Mouse (Mus musculus) forebrain, embryonic 11.5 days (tissue): ENCODE measurements around the gene Fblim1. TPM values are rescaled to one million over a fixed set of nuclear protein-coding genes. Genes with fewer than 3 reads are reported as not detected.

ENCODE experiments used
- ATAC-seq: fragments of 200-750 bp; cut with Nextera tagmentation; replicated peaks from 2 replicates; pipeline ENCODE4 v1.8.0; 2017; ENCODE audit warnings: moderate TSS enrichment; ENCODE audit not compliant: low FRiP score
- DNase-seq: peaks from one replicate; pipeline ENCODE4 v3.0.0-alpha.2; 2017; ENCODE audit warnings: low spot score
- H3K27ac ChIP-seq: fragments of 300-500 bp; sonication (generic); 2 replicates; pipeline ENCODE4 v1.5.1; 2014; ENCODE audit warnings: low read depth, low read length
- H3K27me3 ChIP-seq: fragments of 300-500 bp; sonication (generic); 2 replicates; pipeline ENCODE4 v1.6.1; 2014; ENCODE audit warnings: mild to moderate bottlenecking, low read length, mixed read lengths; ENCODE audit not compliant: control insufficient read depth, insufficient read depth
- H3K36me3 ChIP-seq: fragments of 300-500 bp; sonication (generic); 2 replicates; pipeline ENCODE4 v1.6.1; 2014; ENCODE audit warnings: mild to moderate bottlenecking, low read length, moderate library complexity, mixed read lengths; ENCODE audit not compliant: control insufficient read depth, insufficient read depth
- H3K4me1 ChIP-seq: fragments of 300-500 bp; sonication (generic); replicated peaks from 2 replicates; pipeline ENCODE4 v1.6.1; 2014; ENCODE audit warnings: low read length, mixed read lengths; ENCODE audit not compliant: control insufficient read depth, insufficient read depth
- H3K4me2 ChIP-seq: fragments of 300-500 bp; sonication (generic); 2 replicates; pipeline ENCODE4 v1.6.1; 2014; ENCODE audit warnings: low read depth, mild to moderate bottlenecking, low read length, moderate library complexity, mixed read lengths; ENCODE audit not compliant: severe bottlenecking
- H3K4me3 ChIP-seq: fragments of 300-500 bp; sonication (generic); 2 replicates; pipeline ENCODE4 v1.5.1; 2014; ENCODE audit warnings: low read depth, low read length
- H3K9ac ChIP-seq: fragments of 300-500 bp; sonication (generic); 2 replicates; pipeline ENCODE4 v1.6.1; 2014; ENCODE audit warnings: low read length
- H3K9me3 ChIP-seq: fragments of 300-500 bp; sonication (generic); 2 replicates; pipeline ENCODE4 v1.6.1; 2016; ENCODE audit warnings: low read length, mixed read lengths; ENCODE audit not compliant: control insufficient read depth
- WGBS: fragments of 180-500 bp; shearing (Covaris S2); extraction: QIAGEN DNeasy Blood & Tissue Kit; methylation state at CpG from one replicate; pipeline ENCODE4 v1.1.7; 2014; 5-methylcytosine and 5-hydroxymethylcytosine counted together
- polyA plus RNA-seq: library from polyadenylated mRNA; unstranded; fragments of >200 nt; fragmentation: Nextera tagmentation; extraction: Ambion mirVana; gene quantifications from 2 replicates; pipeline ENCODE4 v1.2.1, GENCODE M21; 2014

Gene Fblim1
- polyA plus RNA-seq, 1 experiment from 2014 or later = 21.4 TPM

GRCm38 (mm10) chr4:141623037-141623436, 17.1 kb upstream of the Fblim1 start:
- WGBS = 90% methylated on average over 11 of the region's 11 CpGs
- Histone ChIP-seq H3K9me3 (no peaks in the 10 kb centered on the region), H3K27ac (no peak overlapping the region), H3K4me1 (peaks cover 2% of the 10 kb centered on the region), H3K36me3 (no peaks in the 10 kb centered on the region), H3K4me2 (no peak overlapping the region), H3K9ac (no peak overlapping the region), H3K4me3 (no peak overlapping the region), H3K27me3 (no peaks in the 10 kb centered on the region)
- DNase-seq (no peak), ATAC-seq (no peak)

DNA sequence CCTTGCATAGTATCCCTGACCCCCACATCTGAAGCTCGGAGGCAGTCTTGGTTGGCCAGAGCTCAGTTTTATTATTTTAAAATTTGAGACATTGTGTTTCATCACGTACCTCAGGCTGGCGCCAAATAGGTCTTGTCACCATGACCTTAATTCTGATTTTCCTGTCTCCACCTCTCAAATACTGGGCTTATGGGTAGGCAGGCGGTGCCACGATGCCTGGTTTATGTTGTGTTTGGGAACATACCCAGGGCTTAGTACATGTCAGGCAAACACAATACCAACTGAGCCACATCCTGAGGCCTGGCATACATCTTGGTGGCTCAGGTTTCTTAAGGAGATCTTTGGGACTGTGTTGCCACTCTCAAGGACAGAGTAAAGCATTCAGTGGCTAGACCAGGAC, 16.7 kb upstream of the Fblim1 start:
- no peaks in the 10 kb centered on the region for H3K36me3 ChIP-seq
- no peak overlapping the region for H3K4me3 ChIP-seq
- H3K4me2 ChIP-seq = no peak overlapping the region
- no peak overlapping the region for H3K27ac ChIP-seq
- H3K9me3 ChIP-seq = no peaks in the 10 kb centered on the region
- ATAC-seq (no peak), DNase-seq (no peak)
- H3K9ac ChIP-seq = no peak overlapping the region
- peaks cover 4% of the 10 kb centered on the region for H3K4me1 ChIP-seq
- 86% methylated on average over 5 of the region's 5 CpGs for whole genome bisulfite sequencing
- no peaks in the 10 kb centered on the region for H3K27me3 ChIP-seq

DNA sequence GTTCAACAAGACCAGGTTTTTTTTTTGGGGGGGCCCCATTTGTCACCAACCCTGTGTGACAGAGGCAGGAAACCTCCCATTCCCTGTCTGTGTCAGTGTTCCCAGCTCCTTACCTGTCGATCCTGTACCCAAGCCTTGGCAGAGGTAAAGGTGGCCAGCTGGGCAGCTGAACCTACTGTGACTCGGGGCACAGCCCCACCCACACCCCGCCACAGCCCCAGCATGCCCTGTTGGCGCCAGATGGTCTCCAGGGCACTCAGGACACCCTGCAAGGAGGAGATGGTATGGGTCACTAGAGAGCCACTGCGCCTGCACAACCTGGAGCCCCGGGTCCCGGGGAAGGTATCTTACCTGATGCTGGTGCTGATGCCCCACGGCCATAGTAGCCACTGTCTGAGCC, 16.2 kb upstream of the Fblim1 start:
- Histone ChIP-seq H3K9ac (no peak overlapping the region), H3K9me3 (no peaks in the 10 kb centered on the region), H3K4me1 (peaks cover 4% of the 10 kb centered on the region), H3K27me3 (no peaks in the 10 kb centered on the region), H3K4me3 (no peak overlapping the region), H3K27ac (no peak overlapping the region), H3K36me3 (no peaks in the 10 kb centered on the region), H3K4me2 (no peak overlapping the region)
- DNase-seq (no peak), ATAC-seq (no peak)
- WGBS = 83% methylated on average over 8 of the region's 8 CpGs

- H3K9me3 ChIP-seq = no peaks in the 10 kb centered on the region
- no peak for ATAC-seq
- H3K4me1 ChIP-seq = peaks cover 4% of the 10 kb centered on the region
- no peak overlapping the region for H3K27ac ChIP-seq
- DNase-seq = no peak
- no peak overlapping the region for H3K4me2 ChIP-seq
- H3K9ac ChIP-seq = no peak overlapping the region
- no peaks in the 10 kb centered on the region for H3K36me3 ChIP-seq
- no peak overlapping the region for H3K4me3 ChIP-seq
- H3K27me3 ChIP-seq = no peaks in the 10 kb centered on the region
- 86% methylated on average over 8 of the region's 8 CpGs for WGBS
These were observed 15.4 kb upstream of the Fblim1 start for GRCm38 (mm10) chr4:141621297-141621696.

DNA sequence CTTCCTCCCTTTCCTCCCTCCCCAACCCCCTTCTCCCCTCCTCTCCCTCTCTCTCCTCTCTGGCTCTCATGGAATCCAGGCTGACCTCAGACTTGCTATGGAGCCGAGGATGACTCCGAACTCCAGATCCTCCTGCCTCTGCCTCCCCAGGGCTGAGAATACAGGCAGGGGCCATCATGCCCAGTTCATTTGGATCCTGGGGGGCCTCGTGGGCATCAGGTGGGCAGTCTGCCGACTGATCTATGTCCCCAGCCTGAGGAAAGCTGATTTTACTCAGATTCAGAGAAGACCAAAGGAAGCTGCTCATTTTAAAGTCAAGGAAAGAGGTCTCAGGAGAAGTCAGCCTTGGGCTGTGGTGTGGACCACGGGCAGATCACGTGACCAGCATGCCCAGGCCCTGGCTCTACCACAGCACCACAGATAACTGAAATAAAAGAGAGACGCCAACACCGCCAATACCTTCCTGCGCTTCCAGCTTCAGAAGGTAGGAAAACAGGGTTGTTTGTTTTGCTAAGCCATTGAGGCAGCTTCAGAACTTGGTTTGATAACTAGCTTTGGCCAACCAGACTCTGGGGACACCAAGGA, 13.5 kb upstream of the Fblim1 start:
- Histone ChIP-seq H3K27ac (no peak overlapping the region), H3K4me2 (no peak overlapping the region), H3K36me3 (no peaks in the 10 kb centered on the region), H3K9me3 (no peaks in the 10 kb centered on the region), H3K4me3 (no peak overlapping the region), H3K9ac (no peak overlapping the region), H3K27me3 (no peaks in the 10 kb centered on the region), H3K4me1 (peaks cover 4% of the 10 kb centered on the region)
- ATAC-seq (no peak), DNase-seq (no peak)
- WGBS = 86% methylated on average over 9 of the region's 9 CpGs

DNA sequence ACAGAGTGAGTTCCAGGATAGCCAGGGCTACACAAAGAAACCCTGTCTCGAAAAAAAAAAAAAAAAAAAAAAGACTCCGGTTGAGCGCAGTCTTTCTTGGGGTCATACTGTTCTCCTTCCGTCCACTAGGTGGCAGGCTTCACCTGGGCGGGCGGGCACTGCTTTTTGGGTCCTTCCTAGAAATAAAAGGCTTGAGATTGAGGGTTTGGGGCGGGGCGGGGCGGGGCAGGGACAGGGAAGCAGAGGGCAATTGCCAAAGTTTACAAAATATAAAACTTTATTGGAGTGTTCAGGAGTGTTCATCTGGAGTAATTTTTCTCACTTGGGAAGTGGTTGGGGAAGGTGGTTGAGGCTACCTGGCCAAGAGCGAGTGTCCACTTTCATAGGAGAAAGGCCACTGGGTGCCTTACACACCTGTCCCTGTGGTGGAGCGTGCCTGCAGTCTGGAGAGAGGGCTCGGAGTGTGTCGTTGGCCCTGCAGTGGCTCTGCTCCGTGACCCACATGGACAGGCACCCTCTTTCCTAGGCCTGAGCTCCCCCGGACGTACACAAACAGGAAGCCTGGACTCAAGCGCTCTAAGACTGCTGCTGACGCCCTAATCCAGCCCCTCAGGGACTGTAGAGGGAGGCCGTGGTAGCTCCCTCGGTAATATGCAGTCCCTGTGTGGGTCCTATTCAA, 12.8 kb upstream of the Fblim1 start, which contains the start of gene Tmem82:
Gene Tmem82, minus strand, starts transcription at position 69 of the 679 bp plus-strand sequence.
- peak within 1 kb of the TSS; percentile 31 for H3K4me2 ChIP-seq
- no peak within 1 kb of the TSS for H3K27ac ChIP-seq
- DNase-seq (peak; percentile 72), ATAC-seq (no peak)
- 0 out of 2 replicates have a peak within 1 kb of the TSS, but pooled peaks have one; percentile 6 for H3K9ac ChIP-seq
- peaks cover 4% of the 10 kb centered on the region for H3K4me1 ChIP-seq
- no peaks in the 10 kb centered on the region for H3K9me3 ChIP-seq
- H3K27me3 ChIP-seq = no peaks in the 10 kb centered on the region
- H3K36me3 ChIP-seq = no peaks in the 10 kb centered on the region
- peak within 1 kb of the TSS; percentile 5 for H3K4me3 ChIP-seq
- WGBS = 26% methylated on average over 19 of the region's 20 CpGs

DNA sequence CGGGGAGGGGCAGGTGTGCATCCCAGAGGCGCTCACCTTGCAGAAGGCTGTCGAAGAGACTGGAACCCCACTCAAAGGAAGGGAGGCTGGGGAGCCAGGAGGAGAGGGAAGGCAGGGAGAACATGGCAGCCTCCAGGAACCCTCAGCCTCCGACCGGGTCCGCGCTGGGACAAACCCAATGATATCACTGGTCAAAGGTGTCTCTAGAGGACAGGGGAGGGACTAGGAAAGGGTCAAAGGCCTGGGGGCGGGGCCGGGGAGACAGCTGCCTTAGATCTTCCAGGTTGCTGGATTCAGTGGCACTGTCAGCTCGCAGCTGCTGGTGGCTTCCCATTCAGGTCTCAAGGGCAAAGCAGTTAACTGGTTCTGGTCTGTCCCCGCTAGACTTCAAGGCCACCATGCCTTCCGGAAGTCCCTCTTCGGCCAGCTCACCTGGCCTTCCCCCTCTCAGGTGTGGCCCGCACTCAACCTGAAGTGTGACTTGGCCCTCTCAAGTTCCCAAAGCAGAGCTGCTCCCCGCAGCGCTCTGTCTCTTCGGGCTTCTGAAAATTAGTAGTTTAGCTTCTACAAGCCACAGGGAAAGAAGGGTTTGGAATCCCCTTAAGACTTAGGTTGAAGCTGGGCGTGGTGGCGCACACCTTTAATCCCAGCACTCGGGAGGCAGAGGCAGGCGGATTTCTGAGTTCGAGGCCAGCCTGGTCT, 12.1 kb upstream of the Fblim1 start:
- Histone ChIP-seq H3K4me3 (peak overlapping the region; percentile 5), H3K27me3 (no peaks in the 10 kb centered on the region), H3K36me3 (no peaks in the 10 kb centered on the region), H3K4me1 (peaks cover 4% of the 10 kb centered on the region), H3K4me2 (peak overlapping the region; percentile 31), H3K27ac (no peak overlapping the region), H3K9me3 (no peaks in the 10 kb centered on the region), H3K9ac (0 out of 2 replicates have a peak overlapping the region, but pooled peaks have one; percentile 6)
- 11% methylated on average over 21 of the region's 22 CpGs for WGBS
- ATAC-seq (peak; percentile 40), DNase-seq (peak; percentile 62)

- Histone ChIP-seq H3K4me3 (peak overlapping the region; percentile 5), H3K27ac (no peak overlapping the region), H3K36me3 (no peaks in the 10 kb centered on the region), H3K9me3 (no peaks in the 10 kb centered on the region), H3K9ac (0 out of 2 replicates have a peak overlapping the region, but pooled peaks have one; percentile 6), H3K4me1 (peaks cover 4% of the 10 kb centered on the region), H3K27me3 (no peaks in the 10 kb centered on the region), H3K4me2 (peak overlapping the region; percentile 31; the same call in 1 of the 2 replicates)
- 6% methylated on average over 20 of the region's 20 CpGs for WGBS
- ATAC-seq (peak; percentile 42), DNase-seq (peak; percentile 80)
These were observed 11.4 kb upstream of the Fblim1 start for GRCm38 (mm10) chr4:141617299-141617698.
